Mouse (Mus musculus) G1E (cell line): ENCODE results near the gene Tedc1.

Experiments
- CTCF ChIP-seq: IDR thresholded peaks from 2 replicates; pipeline ENCODE4 v1.5.1; 2012; ENCODE audit warnings: low read depth, low read length, inconsistent platforms, mixed read lengths
- GATA1 ChIP-seq: IDR thresholded peaks from 2 replicates; pipeline ENCODE4 v1.6.1; 2012; ENCODE audit warnings: borderline replicate concordance, low read length, inconsistent platforms, mixed read lengths
- GATA2 ChIP-seq: IDR thresholded peaks from 2 replicates; pipeline ENCODE4 v1.6.1; 2012; ENCODE audit warnings: low read depth, low read length, inconsistent platforms, borderline replicate concordance
- POLR2AphosphoS5 ChIP-seq: IDR thresholded peaks from 2 replicates; pipeline ENCODE4 v1.6.1; 2012; ENCODE audit warnings: low read depth, low read length, inconsistent platforms; ENCODE audit not compliant: insufficient replicate concordance

- TF ChIP-seq CTCF, result no peak
- no peak for TF ChIP-seq GATA1
- no peak for TF ChIP-seq POLR2AphosphoS5
- TF ChIP-seq GATA2, result no peak
These were observed 17.9 kb upstream of the Tedc1 start for GRCm38 (mm10) chr12:113138291-113138690.
